Mouse (Mus musculus) fat pad, adult 2 months (tissue): ENCODE data around the gene Smarca1.

Source experiments
- DNase-seq: peaks from one replicate; pipeline ENCODE4 v3.0.0-alpha.2; 2011; ENCODE audit warnings: low read depth, low spot score; ENCODE audit errors: extremely low read depth

Gene Smarca1

DNA sequence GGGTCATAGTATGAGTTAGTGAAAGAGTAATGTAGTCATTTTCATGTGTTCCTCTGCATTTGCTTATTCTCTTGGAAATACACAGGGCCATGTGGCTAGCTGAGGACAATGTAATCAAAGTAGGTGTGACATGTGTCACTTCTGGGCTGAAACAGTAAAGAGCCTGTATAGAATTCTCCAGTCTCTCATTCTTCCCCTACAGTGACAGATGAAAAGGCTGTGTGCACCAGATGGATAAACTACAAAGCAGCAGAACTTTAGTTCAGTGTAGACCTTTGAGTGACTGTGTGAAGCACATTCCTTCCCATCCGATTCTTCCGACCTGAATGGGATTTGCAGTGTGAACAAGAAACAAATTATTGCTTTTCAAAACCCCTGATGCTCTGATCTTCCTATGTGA is 84.1 kb downstream of the Smarca1 start:
- DNase-seq = no peak

- no peak for DNase-seq
Measured at GRCm38 (mm10) chrX:47764440-47764839, 128.3 kb downstream of the Smarca1 start.

GRCm38 (mm10) chrX:47760212-47760611 is 132.6 kb downstream of the Smarca1 start:
- no peak for DNase-seq
